Mouse (Mus musculus) ES-CJ7 (cell line): ENCODE data around the gene Zan.
"Not testable (repeated sequence)": the region's sequence is repeated elsewhere in the genome, so short reads cannot be mapped to it uniquely, and the experiment has no call there.

Experiments used
- DNase-seq: peaks from one replicate; pipeline ENCODE4 v3.0.0; 2011; ENCODE audit warnings: low read depth, low spot score

Zan gene

DNA sequence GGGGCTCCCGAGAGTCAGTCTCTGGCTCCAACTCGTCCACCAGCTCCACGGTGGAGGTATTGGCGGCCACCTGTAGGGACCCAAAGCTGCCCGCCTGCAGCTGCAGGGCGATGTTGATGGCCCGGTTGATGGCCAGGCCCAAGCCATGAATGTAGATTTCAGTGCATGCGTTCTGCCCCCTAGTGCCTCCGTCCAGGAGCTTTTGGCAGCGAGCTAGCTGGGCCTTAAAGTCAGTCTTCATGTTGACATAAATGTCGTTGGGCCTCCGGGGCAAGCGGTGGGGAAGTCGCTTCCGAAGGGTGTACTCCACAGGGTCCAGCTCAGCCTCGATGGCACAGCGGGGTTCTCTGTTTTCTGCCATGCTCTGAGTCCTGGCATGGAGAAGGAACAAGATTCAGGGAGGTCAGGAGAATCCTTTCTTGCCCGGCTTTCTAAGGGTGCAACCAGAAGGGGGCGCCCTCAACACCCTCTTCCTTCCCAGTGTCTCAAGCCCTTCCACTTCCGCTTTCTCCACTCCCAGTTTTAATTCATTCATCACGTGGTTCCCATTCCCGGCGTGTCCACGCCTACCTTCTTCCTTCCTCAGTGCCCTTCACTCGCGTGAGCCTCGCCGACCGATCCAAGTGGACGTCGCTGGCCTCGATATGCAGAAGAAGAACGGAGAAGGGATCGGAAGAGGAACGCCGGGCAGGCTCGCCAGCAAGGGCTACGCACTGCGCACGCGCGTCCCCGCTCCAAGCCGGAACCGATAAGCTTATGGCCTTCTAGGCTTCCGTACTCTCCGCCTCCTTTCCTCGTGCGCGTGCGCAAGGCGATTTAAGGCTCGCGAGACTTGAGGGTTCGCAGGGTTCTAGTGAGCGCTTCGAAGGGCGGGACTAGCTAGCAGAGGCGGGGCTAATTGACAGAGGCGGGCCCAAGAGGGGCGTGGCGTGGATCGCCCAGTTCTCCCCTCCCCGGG, 25.1 kb upstream of the Zan start, which contains the start of gene Pop7:
TSS of gene Pop7 (minus strand) at position 810 of the 958 bp plus-strand sequence.
- peak; percentile 100 for DNase-seq

- DNase-seq = no peak
These were observed 23.3 kb upstream of the Zan start for GRCm38 (mm10) chr5:137500186-137500585.

GRCm38 (mm10) chr5:137493831-137494230, 17.0 kb upstream of the Zan start:
- no peak for DNase-seq

DNA sequence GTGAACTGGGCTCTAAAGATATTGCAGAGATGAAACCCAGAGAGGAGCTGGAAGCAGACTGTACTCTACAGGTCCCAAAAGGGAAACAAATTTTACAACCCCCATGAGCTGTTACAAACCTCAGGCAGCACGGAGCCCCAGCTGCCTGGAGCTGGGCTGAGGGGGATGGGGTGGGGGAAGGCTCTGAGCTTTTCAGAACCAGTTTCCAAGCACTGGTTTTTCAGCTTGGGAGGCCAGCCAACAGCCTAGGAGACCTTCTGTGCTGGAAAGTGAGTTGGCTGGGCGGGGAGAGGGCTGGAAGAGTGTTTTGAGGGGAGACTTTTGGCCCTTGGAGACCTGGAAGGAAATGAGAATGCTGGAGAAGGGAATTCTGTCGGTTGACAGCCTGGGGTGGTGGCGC, 14.7 kb upstream of the Zan start:
- DNase-seq = no peak

- DNase-seq = peak; percentile 83
These were observed 10.8 kb upstream of the Zan start for GRCm38 (mm10) chr5:137487616-137488015.

GRCm38 (mm10) chr5:137485851-137486155, 8.9 kb upstream of the Zan start:
- DNase-seq = no peak

DNA sequence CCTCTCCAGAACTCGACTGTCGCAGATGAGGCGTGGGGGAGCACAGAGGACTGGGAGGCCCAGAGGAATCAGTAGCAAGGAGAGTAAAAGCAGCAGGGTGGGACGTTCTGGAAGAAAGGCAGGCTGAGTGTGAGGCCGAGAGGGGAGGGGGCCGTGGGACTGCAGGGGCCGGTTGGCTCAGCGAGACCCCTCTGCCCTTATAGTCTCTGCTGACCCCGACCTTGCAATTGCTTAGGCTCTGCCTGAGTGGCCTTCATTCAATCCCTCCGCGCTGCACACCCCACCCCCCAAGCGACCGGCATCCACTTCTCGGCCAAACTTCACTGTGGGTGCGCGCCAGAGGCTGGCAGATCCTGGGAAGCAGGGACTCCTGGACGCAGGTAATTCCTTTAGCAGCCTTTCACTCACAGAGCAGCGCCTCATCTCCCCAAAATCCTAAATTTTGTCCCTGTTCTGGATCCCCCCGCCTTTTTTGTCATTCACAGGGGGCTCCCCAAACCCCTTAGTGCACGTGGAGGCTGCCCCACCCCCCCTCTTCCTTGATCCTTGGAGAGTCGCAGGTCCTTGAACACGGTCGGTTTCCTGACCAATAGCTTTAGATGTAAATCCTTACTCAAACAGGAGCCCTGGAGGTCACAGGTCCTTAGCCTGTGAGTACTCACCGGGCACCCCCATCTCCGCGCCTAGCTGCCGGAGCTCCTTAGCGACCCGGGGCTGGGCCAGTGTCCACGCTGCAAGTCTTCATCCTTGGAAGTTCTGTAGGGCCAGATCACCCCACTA, 8.4 kb upstream of the Zan start:
- DNase-seq = no peak

- no peak for DNase-seq
These were observed 5.0 kb upstream of the Zan start for GRCm38 (mm10) chr5:137481897-137482296.

- DNase-seq = peak; percentile 86
These were observed 4.3 kb upstream of the Zan start for GRCm38 (mm10) chr5:137481138-137481537.

DNA sequence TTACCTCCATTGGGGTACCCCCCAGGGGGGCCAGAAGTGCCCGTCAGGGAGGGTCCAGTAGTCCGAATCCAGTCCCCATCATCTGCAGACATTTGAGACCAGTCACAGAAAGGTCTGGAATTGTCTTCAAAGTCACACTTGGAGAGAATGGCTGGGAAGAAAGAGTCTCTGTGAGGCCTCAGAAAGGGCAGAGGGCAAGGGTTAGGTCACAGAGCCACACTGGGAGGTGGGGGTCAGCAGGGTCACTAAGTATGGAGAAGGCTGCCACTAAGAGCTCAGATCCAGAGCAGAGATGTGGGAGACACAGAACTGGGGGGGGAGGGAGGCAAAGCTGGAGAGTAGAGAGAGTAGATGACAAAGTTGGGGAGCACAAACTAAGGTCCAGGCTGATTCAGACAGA, 2.5 kb downstream of the Zan start:
- DNase-seq = no peak

DNA sequence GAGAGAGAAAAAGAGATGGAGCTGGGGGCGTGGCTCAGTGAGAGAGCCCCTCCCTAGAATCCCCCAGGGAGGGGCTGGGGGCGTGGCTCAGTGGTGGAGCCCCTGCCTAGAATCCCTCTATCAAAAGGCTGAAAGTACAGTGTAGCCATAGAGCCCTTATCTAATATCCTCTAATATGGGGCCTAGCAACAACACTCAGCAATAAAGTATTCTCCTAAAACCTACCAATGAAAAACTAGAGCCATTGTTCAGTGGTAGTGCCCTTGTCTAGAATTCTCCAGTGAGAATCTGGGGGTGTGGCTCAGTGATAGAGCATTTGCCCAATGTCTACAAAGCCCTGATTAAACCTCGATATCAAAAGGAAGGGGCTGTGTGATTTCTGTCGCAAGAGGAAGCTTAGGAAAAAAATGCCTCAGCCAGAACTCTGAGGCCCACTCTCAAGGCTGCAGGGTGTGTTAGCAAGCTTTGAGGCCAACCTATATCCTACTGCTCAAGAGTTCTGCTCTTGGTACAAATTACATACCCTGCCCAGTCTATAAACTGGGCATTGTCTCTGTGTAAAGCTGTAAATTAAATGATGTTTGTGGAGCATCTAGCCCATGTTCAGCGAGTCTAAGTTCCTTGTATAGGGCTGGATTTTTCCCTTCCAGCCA, 4.5 kb downstream of the Zan start:
- no peak for DNase-seq

DNA sequence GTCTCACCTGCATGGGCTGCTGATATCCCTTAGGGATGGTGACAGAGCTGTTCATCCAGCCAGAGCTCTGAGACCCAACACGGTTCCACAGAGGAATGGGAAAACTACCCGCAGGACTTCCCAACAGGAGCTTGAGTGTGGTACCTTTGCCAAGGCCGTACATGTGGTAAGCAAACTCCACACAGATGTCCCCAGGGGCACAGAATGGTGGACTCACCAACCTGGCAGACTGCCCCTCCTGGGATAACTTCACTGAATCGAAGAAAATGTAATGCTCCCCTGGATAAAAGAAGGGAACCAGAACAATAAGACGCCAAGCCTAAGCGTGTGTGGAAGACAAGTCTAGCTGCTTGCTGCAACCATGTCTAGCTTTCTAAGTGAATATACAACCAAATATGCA, 9.9 kb downstream of the Zan start:
- DNase-seq = no peak

DNA sequence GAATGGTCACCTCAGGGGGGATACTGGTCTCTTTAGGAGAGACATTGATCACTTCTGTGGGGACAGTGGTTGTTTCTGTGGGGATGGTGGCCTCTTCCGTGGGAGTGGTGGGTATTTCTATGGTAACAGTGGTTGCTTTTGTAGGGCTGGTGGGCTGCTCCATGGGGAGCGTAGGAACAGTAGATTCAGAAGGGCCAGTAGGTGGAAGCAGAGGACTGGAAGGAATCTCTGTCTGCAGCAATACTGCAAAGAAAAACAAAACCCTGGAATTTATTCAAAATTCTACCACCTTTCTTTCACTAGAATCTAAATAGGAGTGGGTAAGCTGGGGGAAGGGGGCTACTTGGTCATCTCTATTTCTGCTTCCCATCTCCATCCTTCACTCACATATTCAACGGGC, 11.8 kb downstream of the Zan start:
- DNase-seq = no peak

DNA sequence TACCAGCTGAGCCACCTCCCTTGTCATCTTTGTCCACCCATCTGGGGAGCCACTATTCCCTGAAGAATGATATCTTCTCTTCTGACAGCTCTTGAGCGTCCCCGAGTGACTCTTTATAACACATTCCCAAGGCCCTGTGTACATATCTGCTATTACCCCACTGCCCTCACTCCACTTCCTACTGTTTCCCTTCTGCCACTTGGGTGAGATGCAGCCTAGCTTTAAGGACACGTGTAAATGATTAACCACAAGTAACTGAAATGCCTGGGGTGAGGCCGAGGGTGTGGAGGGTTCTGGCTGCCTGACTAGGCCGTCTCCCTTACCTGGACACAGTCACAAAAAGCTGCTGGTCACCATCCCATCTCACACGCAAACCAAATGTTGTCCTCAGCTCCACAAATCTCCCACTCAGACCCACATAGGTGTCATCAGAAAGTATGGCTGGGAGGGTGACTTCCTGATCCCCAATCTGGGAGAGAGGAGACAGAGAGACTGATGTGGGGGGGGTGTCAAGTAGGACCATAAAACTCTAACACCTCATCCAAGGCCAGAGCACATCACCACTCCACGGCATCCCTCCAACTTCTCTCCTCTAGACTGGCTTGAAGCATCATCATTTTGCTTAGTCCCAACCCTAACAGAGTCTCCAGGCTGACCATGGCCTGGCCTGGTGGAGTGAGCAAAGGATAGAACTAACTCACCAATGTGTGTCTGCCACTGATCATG, 20.8 kb downstream of the Zan start:
- DNase-seq = no peak

DNA sequence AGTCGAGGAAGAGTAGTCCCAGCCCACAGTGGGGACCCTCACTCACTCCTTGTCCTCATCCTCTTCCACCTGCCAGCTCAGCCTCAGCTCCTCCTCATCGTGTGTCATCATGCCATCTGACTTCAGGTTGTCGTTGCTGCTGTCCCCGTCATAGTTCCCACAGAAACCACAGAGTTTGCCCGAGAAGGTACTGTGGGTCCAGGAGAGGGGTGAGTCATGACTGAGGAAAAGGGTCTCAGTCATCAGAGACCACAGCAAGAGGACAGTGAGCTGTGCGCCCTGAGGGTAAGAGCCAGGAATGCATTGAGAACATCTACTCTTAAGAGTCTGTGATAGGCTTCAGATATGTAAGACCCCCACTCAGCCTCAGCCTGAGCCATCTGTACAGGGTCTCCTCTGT, 21.7 kb downstream of the Zan start:
- DNase-seq = no peak

DNA sequence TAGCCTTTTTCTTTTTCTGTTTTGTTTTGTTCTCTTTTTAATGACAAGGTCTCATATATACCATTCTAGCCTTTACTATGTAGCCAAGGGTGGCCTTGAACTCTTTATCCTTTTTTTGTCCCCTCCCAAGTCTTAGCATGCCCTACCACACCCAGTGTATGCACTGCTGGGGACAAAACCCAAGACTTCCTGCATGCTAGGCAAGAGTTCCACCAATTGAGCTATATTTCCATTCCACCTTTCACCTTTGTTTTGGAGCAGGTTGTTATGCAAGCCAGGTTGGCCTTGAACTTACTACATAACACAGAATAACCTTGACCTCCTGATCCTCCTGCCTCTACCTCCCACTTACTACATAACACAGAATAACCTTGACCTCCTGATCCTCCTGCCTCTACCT, 31.3 kb downstream of the Zan start:
- DNase-seq = peak; percentile 75

GRCm38 (mm10) chr5:137440216-137440855, 36.5 kb downstream of the Zan start:
- no peak for DNase-seq

GRCm38 (mm10) chr5:137433889-137434288, 43.0 kb downstream of the Zan start:
- peak; percentile 67 for DNase-seq

- not testable (repeated sequence) for DNase-seq
These were observed 46.5 kb downstream of the Zan start for GRCm38 (mm10) chr5:137430402-137430801.

- no peak for DNase-seq
These were observed 51.2 kb downstream of the Zan start for GRCm38 (mm10) chr5:137425648-137426047.

DNA sequence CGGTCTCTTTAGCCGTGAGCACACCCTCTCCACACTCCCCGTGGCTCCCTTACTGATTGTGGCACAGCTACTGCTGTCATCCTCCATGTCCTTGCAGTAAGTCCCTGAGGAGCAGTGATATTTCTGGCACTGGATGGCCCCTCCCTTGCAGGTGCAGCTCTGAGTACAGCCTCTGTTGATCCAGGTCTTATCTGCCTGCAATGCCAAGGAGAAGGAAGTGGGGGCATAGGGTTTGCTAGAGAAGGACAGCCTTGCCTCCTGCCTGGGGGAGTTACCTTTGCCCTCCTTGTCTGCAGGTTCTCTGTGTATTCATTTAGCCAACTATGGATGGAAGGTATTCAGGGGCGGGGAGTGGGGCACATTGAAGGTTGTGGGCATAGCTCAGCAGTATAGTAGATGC, 57.0 kb downstream of the Zan start:
- DNase-seq = no peak
